Comparison of ENCODE assay signal across 8 mouse cellular contexts in the genomic region with DNA sequence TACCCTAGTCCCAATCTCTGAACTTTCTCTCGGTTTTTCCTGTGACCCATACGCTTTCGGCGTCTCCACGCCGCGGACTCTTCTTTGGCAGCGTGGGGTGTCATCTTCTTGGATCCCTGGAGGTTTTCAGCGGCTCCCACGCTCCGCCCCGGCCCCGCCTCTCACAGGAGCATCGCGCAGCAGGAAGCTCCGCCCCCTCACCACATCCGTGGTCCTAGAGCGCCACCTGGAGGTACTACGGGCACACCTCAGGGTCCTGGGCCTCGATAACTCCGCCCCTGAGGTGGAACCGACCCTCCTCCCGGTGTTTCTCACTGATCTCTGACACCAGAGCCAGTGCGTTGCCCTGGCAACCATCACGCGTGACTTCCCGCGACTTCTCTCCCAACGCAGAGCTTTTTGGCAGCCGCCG. TPM values are rescaled to one million over a fixed set of nuclear protein-coding genes. Genes with fewer than 3 reads are reported as not detected.
A peak's percentile ranks its signal among the peaks of the same experiment; 100 is the strongest.
DNase-seq lines count a peak whose midpoint lies in the region; ATAC-seq lines count a peak whose summit lies in the region.

No protein-coding gene starts in this region.

- ATAC-seq in hindbrain, embryonic 12.5 days (ENCODE audit: low FRiP score), result peak; percentile 80

- H3K9ac ChIP-seq in hindbrain, embryonic 12.5 days, result peak overlapping the region; percentile 57

- H3K4me2 ChIP-seq in hindbrain, embryonic 12.5 days (replicated peaks), result peak overlapping the region; percentile 85

- H3K27ac ChIP-seq in hindbrain, embryonic 12.5 days, result peak overlapping the region; percentile 48; the same call in 1 of the 2 replicates

- peak overlapping the region; percentile 33 for H3K4me3 ChIP-seq in hindbrain, embryonic 12.5 days

- H3K36me3 ChIP-seq in hindbrain, embryonic 12.5 days, result no peaks in the 10 kb centered on the region

- H3K4me1 ChIP-seq in hindbrain, embryonic 12.5 days, result peaks cover 36% of the 10 kb centered on the region

- DNase-seq in MN1 (ENCODE audit: low spot score), result peak; percentile 97
- peak; percentile 96 for DNase-seq in cerebellum, adult 9-10 months
- DNase-seq in frontal cortex, adult 2 months (ENCODE audit: extremely low spot score in 1 of 2, low spot score in 1 of 2), result peak; percentile 80 to 97
- peak; percentile 94 to 95 for DNase-seq in layer of hippocampus, postnatal 14 days (ENCODE audit: low spot score in 2 of 2)
- DNase-seq in lung, postnatal 14 days, result peak; percentile 98
- DNase-seq in retina, adult 2 months (ENCODE audit: low read depth, low spot score), result peak; percentile 89
- DNase-seq in thymus, postnatal 36 days, result peak; percentile 92 to 95

- WGBS in hindbrain, embryonic 12.5 days, result under 1% methylated on average over 31 of the region's 31 CpGs

- H3K27me3 ChIP-seq in hindbrain, embryonic 12.5 days, result no peaks in the 10 kb centered on the region

- no peaks in the 10 kb centered on the region for H3K9me3 ChIP-seq in hindbrain, embryonic 12.5 days (replicated peaks)

RNA-seq across cellular contexts. Expression of gene Copz2, which starts 12.2 kb away (rescaled TPM):
- polyA plus RNA-seq in frontal cortex, adult 2 months (2012; rRNA removed), result 13.3 and 16.2 TPM in 2 replicates
- polyA plus RNA-seq in hindbrain, embryonic 12.5 days (2016; fragmentation: Nextera tagmentation; extraction: Ambion mirVana), result 56.5 and 60.7 TPM in 2 replicates
- 1 to 10 TPM; 2.9 to 6.2 TPM for total RNA-seq in layer of hippocampus, postnatal 14 days (2021)

RNA-seq across cellular contexts. Expression of gene Nfe2l1, which starts 32.1 kb away (rescaled TPM):
- polyA plus RNA-seq in frontal cortex, adult 2 months (2012; rRNA removed), result 184 and 186 TPM in 2 replicates
- 82.8 and 88.2 TPM in 2 replicates for polyA plus RNA-seq in hindbrain, embryonic 12.5 days (2016; fragmentation: Nextera tagmentation; extraction: Ambion mirVana)
- total RNA-seq in layer of hippocampus, postnatal 14 days (2021), result 100 to 1,000 TPM; 185 to 187 TPM

RNA-seq across cellular contexts. Expression of gene Cdk5rap3, which starts 54.4 kb away (rescaled TPM):
- polyA plus RNA-seq in frontal cortex, adult 2 months (2012; rRNA removed), result 37.8 and 45.8 TPM in 2 replicates
- 98.8 and 98.9 TPM in 2 replicates for polyA plus RNA-seq in hindbrain, embryonic 12.5 days (2016; fragmentation: Nextera tagmentation; extraction: Ambion mirVana)
- total RNA-seq in layer of hippocampus, postnatal 14 days (2021), result 10 to 100 TPM; 41.2 to 47.2 TPM

Comparison
In these comparisons a context has a peak if more than half of its experiments do, and no peak if none do; other contexts are left out.
1. Peak in every context shown above with its lines: DNase-seq, ATAC-seq, H3K4me3 ChIP-seq and H3K27ac ChIP-seq.